Mouse (Mus musculus): ENCODE measurements around the gene Tff2.

The Tff2 gene

DNA sequence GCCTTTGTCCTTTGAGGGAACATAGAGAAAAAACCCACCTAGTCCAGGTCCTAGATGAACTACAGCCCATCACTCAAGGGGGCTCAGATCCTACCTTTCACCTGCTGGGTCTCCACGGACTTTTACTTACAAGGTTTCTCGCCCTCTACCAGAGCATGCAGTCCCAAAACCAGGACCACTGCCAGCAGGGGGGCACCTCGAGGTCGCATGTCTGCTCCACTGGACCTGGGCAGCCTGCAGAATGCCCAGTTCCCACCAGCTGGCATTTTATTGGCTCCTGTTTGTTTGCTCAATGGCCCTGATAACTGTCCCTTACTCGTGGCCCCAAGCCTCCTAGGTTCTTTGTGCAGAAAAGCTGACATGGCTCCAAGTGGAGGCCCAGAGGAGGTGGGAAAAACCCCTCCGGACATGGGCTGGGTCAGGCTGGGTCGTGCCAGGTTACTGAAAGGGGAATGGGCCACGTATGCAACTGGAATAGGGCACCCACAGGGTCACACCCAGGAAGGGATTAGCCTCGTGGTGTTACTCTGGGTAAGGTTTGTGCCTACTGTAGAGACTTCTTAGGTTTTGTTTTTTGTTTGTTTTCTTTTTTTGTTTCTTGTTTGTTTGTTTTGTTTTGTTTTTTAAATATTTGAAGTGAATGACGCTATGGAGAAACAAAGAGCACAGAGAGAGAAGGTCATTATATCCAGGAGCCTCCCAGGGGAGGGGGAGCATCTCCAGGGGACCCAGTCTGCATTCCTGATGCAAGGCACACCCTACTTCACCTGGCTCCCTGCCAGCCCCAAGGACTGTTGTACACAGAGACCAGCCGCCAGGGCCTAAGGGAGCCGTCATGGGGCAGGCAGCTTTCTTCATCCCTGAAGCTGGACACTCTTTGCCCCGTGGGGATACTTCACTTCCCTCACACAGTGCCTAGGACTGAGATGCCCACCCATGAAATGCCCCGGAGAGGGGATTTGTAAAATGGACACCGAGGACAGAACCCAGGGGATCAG lies at the start of gene Tff2:
TSS of gene Tff2 (minus strand) at position 243 of the 998 bp plus-strand sequence.
- no peak for DNase-seq (ENCODE audit: low spot score in 2 of 2)

DNA sequence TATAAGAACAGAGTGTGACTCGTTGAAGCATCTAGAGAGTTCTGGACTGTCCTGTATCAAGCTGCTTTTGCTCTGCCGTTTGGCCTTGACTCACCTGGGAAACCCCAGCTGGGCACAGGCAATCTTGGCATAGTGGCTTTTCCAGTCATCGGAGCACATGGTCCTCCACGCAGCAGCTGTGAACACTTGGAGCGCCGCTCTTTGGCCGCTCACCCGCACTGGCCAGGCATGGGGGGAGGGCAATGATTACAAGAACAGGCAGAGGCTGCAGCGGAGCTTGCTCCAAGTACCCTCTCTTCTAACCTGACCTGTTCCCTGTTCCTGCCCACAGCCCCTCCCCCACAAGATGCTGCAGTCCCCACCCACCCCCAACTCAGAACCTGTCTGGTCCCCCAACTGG lies 49.3 kb upstream of the Tff2 start:
- DNase-seq (ENCODE audit: low spot score in 2 of 2) = no peak

DNA sequence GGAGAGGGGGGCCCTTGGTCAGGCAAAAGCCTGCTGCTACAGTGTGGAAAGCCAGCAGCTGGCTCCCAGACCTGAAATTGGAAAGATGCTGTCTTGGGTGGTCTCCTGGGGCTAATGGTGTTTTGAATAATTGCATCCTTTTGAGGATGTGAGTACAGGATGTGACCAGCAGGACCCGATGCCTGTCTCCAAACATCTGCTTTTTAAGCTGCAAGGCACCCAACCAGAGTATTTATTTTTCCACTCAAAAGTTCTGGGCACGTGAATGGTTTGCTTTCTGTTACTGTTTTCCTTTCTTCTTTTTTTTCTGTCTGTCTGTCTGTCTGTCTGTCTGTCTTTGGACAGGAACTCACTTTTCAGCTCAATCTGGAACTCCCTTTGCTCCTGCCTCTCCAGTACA lies 48.6 kb upstream of the Tff2 start:
- DNase-seq (ENCODE audit: low spot score in 2 of 2) = no peak

DNA sequence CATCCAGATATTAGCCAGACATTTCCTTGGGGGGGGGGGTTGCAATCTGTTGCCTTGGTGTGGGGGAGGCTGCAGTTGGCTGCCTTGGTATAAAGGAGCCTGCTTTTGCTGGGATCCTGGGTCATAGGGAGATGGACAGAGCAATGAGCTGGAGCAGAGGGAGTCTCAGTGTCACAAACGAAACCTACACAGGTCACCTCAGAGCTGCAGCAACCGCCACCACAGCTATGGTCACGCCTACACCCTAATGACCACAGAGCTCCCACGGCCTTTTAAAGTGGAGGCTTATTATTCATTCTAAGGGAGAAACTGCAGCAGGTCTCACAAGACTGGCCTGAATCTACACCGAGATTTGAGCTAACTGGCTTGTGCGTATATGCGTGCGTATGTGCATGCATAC lies 47.7 kb upstream of the Tff2 start:
- no peak for DNase-seq (ENCODE audit: low spot score in 2 of 2)

DNA sequence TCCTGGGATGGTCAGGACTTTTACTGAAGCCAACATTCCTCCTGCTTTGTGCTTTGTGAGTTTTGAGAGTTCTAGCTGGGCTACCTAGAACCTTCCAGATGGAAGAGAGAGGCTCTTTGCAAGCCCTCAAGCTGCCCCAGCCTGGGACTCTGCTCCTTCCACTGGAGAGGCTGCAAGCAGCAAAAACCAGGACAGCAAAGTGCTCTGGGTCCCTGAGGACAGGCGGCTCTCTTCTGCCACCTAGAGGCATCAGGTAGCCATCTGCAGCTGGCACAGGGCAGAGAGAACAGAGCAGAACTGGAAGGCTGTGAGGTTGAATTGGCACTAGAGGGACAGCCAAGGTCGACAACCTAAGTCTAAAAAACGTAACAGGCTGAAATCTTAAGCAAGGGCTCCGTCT lies 43.3 kb upstream of the Tff2 start:
- peak; percentile 46 to 68 for DNase-seq (ENCODE audit: low spot score in 2 of 2)

DNA sequence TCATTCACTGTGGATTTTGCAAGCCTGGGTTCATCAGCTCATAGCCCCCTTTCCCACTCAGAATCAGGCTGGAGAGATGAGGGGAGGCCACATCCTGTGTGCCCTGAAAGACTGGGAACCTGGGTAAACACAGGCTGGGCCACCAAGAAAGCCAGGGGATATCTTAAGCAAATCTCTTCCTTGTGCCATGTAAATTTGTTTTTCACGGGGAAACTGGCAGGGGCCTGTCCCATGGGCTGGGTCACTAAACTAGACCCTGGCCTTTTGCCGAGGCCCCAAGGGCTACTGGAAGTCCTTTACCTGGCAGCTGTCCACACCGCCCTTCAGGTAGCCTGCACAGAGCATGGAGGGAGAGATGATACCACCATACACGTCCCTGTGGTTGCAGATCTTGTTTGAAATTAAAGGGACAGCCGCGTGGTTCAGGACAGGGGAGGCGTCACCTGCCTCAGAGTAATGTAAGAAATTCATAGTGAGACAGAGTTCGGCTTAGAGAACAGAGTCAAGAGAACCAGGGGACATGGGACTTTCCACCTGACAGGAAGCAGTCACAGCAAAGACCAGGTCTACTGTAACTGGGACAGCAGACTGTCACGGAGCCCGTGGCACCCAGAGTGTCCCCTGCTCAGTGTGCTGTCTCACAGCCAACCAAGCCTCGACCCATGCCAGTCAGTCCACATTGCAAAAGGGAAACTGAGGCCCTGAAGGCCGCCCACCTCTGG lies 40.3 kb upstream of the Tff2 start:
- DNase-seq (ENCODE audit: low spot score in 2 of 2) = peak; percentile 61 to 63

DNA sequence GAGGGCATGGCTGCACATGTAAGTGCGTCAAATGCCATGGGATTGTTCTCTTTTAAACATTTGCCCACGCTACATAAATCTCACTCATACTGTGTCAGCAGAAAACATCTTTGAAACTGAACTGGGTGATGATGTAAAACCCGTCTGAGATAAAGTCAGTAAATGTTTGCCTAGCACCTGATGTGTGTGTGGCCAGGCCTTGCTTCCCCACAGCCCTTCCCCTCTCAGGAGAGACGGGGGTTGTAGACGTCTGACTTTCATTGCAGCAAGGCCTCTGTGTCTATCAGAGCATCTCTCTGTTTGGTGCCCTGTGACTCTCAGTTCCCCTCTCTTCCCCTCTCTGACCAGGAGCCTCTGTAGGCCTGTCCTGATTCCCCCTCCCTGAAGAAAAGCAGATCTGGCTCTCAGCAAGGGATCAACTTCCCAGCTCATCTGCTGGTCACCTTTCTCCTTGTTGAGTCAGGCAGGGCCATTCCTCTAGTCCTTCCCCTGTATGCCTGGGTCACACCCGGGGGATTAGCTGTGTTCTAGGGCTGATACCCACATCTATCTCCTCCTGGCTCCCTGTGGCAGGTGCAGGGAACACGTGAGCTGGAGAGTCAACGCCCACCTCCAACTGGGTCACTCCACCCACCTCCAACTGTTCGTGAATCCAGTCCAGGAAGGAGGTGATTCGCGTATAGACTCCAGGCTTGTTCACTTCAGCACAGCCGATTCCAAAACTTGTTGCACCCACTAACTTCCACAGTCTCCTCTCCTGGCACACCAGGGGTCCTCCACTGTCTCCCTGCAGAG lies 39.3 kb upstream of the Tff2 start:
- peak; percentile 25 to 36 for DNase-seq (ENCODE audit: low spot score in 2 of 2)

DNA sequence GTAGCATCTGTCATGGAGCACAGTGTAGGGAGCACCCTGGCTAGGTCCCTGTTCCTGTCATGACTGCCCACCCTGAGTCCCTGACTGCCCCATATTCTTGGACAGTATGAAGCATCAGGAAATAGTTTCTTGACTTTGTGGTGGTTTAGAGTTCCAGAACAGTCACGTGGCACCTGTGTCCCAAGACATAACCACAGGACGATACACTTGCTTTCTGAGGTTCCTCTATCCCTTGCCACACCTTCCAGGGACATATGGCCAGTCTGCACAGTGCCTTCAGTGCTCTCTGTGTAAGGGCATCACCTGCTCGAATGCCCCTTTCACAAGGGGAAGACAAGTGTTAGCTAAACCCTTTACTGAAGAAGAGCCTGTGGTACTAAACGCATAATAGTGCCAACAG lies 37.4 kb upstream of the Tff2 start:
- no peak for DNase-seq (ENCODE audit: low spot score in 2 of 2)

DNA sequence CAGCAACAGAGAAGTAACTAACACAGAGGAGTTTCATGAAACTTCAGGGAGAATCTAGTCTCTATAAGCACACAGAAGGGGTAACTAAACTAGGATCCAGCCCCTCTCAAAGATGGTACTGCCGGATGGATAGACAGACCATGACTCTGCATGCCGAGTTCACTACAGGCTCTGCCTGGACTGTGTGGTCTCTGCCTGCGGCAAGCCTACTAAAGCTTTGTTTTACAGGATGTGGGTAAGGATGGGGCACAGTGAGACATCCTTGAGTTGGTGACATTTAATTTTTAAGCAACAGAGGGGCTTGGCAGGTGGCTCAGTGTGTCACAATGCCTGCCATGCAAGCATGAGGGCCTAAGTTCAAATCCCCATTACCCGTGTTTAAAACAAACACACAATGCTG lies 32.2 kb upstream of the Tff2 start:
- no peak for DNase-seq (ENCODE audit: low spot score in 2 of 2)

DNA sequence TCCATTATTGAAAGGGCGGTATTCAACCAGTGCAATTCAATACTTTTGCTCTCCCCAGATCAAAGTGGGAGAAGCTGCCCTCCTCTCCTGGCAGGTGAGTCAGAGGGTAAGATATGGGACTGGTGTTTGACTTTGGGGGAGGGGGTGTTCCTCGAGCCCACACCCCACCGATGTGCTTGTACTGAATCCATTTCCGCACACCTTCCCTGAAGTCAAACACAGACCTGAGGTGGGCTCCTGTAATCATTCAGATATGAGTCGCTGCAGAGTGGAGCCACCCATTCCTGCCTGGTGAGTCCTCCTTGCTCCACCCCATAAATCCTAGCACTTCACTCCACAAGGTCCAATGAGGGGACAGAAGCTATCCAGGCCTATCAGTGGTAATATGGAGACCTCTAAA lies 25.7 kb upstream of the Tff2 start:
- DNase-seq (ENCODE audit: low spot score in 2 of 2) = no peak

DNA sequence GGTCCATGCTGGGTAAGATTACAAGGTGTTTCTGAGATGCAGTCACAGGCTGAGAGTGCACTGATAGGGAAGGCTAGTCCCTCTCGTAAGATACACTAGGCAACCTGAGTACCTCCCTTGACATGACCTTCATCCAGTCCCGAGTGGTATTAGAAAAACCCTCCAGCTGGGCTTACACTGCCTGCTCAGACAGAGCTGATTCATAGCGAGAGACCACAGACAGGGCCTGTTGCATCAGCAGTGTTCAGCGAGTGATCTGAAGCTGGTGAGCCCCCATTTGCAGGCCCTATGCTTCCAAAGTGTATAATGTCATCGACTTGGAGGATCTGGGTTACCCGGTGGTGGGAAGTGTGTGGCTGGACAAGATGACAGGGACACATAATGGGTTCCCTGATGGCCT lies 21.0 kb upstream of the Tff2 start, which contains the start of gene Tff1:
TSS of gene Tff1 (minus strand) at position 151 of the 400 bp plus-strand sequence.
- DNase-seq (ENCODE audit: low spot score in 2 of 2) = no peak

DNA sequence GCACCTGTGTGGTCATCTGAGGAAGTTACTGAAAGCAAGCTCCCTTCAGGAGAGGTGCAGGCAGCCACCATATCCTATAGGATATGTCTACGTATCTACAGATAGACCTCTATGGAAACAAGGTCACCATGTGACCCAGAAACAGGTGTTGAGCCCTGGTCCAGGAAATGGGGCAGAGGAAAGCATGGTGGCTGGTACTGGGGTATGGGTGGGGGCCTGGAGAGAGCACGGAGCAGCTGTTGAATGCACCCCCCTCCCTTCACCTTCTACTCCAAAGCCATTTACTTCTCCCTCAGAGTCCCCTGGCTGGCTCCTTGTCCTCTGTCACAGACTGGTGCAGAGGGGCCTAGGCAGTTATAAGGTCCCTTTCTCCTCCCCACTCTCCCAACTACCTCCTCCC lies 19.7 kb upstream of the Tff2 start:
- no peak for DNase-seq (ENCODE audit: low spot score in 2 of 2)

GRCm38 (mm10) chr17:31162607-31163006 lies 18.5 kb upstream of the Tff2 start:
- no peak for DNase-seq (ENCODE audit: low spot score in 2 of 2)

DNA sequence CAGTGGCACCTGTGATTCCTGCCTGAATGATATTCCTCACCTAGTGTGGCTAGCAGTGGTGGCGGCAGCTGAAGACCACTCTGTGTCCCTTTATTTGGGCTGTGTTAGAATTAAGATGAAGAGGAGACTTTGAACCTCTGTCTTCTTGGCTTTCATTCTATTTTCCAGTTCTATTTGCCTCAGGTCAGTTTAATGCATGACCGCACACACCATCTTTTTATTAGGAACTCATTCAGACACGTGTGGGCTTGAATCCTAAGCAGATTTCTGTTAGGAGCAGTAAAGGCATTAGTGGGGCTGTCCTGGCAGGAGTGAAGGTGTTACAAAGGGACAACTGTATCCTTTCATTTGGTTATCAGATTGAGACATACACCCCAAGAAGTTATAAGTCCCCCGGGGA lies 16.2 kb upstream of the Tff2 start:
- no peak for DNase-seq (ENCODE audit: low spot score in 2 of 2)

- DNase-seq (ENCODE audit: low spot score in 2 of 2) = no peak
Measured at GRCm38 (mm10) chr17:31157921-31158320, 13.8 kb upstream of the Tff2 start.

DNA sequence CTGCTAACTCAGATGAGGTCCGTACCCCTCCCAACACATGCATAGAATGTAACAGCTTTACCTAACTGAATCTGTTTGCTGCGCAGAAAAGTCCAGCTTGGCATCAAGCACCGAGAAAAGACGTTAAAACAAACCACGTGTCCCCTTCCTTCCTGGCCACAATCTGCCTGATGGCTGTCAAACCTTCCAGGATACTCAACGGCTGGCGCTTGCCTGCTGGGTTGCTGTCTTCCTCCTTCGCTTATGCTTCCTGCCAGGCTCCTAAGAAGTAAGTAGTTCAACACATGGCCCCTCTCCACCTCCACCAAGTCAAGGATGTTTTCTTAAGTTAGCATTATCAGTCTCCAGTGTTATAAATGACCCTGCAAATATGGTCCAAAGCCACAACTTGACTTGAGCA lies 9.7 kb upstream of the Tff2 start:
- DNase-seq (ENCODE audit: low spot score in 2 of 2) = no peak

- no peak for DNase-seq (ENCODE audit: low spot score in 2 of 2)
Measured at GRCm38 (mm10) chr17:31152966-31153499, 9.0 kb upstream of the Tff2 start.

DNA sequence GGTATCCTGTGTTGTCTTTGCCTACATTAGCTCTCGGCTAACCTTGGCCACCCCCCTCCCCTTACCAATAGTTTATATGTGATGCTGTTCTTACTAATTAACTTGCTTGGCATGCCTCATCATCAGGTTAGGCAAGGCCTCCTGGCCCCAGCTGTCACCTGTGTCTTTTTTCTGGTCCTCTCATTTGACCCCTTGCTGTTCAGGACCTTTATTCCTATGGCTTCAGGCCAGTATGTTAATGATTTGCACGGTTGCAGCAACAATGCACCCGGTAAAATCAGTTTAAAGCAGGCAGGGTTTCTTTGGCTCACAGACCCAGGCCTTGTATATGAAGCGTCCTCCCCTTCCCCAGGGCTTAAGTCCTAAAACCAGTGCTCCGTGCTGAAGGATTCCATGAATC lies 8.4 kb upstream of the Tff2 start:
- no peak for DNase-seq (ENCODE audit: low spot score in 2 of 2)

GRCm38 (mm10) chr17:31145998-31146397 lies 1.9 kb upstream of the Tff2 start:
- no peak for DNase-seq (ENCODE audit: low spot score in 2 of 2)

DNA sequence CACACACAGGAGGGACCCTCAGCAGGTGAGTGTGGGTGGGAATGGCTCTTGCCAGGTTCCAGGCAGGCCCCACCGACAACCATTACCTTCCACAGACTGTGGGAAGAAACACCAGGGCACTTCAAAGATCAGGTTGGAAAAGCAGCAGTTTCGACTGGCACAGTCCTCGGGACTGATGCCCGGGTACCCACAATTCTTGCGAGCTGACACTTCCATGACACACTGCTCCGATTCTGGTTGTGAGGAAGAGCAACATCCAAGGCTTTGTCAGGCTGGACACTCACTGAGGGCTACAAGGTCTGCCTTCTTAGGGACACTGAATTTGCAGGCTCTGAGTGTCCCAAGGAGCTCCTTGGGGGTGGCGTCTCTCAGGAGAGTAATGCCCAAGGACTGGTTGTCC lies 2.0 kb downstream of the Tff2 start:
- DNase-seq (ENCODE audit: low spot score in 2 of 2) = no peak

DNA sequence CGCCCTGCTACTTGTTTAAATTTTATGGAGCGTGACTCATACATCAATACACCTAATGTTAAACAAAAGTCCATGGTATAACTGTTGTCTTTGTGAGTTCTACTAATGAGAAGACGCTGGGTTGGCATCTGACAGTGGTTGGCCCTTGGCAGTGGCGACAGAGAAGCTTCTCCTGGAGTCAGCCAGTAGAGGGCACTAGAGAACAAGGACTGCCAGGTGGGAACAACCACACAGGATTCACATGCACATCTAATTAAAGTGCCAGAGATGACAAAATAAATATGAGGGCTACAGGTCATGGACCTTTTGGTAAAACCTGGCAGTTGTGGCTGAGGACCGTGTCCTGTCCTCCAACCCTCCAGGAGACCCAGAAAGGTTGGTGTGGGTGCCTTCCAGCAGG lies 5.7 kb downstream of the Tff2 start:
- DNase-seq (ENCODE audit: low spot score in 2 of 2) = peak; percentile 30

GRCm38 (mm10) chr17:31136821-31137220 lies 7.3 kb downstream of the Tff2 start:
- no peak for DNase-seq (ENCODE audit: low spot score in 2 of 2)

Measured in urinary bladder, adult 18-20 months (tissue).